Mouse (Mus musculus) monocyte, adult 5-6 weeks (primary cell): ENCODE results near the gene Rassf2. TPM values are rescaled to one million over a fixed set of nuclear protein-coding genes. Genes with fewer than 3 reads are reported as not detected.

Experiments used
- ATAC-seq: fragments of 153-309, 156-312 bp; replicated peaks from 2 replicates; pipeline ENCODE4 v1.8.0; 2017; ENCODE audit warnings: mild to moderate bottlenecking; ENCODE audit not compliant: low TSS enrichment, insufficient number of reproducible peaks, severe bottlenecking, poor library complexity, low FRiP score
- total RNA-seq: library from RNA; stranded (forward); fragments of 200-1000, 200-491, 200-594 nt; gene quantifications from 3 replicates; pipeline ENCODE4 v1.2.3, GENCODE M21; 2017

Gene Rassf2
- total RNA-seq, 1 experiment from 2014 or later: 33.5 TPM

- no peak for ATAC-seq
Measured at GRCm38 (mm10) chr2:131945225-131945624, 84.8 kb downstream of the Rassf2 start.

- ATAC-seq: no peak
Measured at GRCm38 (mm10) chr2:131944370-131944769, 85.7 kb downstream of the Rassf2 start.

- ATAC-seq: no peak
Measured at GRCm38 (mm10) chr2:131941501-131941900, 88.6 kb downstream of the Rassf2 start.

DNA sequence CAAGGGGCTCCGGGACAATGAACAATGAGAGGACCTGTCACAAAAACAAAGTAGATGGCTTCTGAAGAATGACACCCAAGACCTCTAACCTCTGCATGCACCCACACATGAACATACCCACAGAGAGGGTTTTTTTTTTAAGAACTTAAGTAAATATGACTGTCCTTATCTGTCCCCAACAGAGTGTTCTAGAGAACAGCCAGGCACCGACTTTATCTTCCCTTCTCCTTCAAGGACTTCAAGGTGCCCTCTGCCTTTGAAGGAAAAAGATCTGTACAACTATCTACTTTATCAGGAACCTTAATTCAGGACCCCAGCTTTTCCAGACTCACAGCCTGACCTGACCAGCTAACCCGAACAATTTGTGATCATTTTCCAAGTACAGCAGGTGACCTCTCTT, 89.6 kb downstream of the Rassf2 start:
- ATAC-seq: no peak

Other genes starting within 250 kb of the Rassf2 start
- not detected in 3 replicates for gene Erv3, start 170.5 kb downstream of the Rassf2 start, total RNA-seq
- gene Prnp, start 120.3 kb downstream of the Rassf2 start, total RNA-seq: 0.49 to 2.3 TPM (median 1.6 TPM) in 3 replicates
- gene Prn, start 120.3 kb downstream of the Rassf2 start, total RNA-seq: not detected in 3 replicates
- gene Prnd, start 79.4 kb downstream of the Rassf2 start, total RNA-seq: not detected in 3 replicates
- gene Slc23a2, start 114.8 kb upstream of the Rassf2 start, total RNA-seq: 15.0 to 28.8 TPM (median 17.0 TPM) in 3 replicates
- gene Tmem230, start 217.5 kb upstream of the Rassf2 start, total RNA-seq: 11.2 to 19.1 TPM (median 15.5 TPM) in 3 replicates
- gene Pcna, start 223.1 kb upstream of the Rassf2 start, total RNA-seq: 228 to 330 TPM (median 247 TPM) in 3 replicates
- 48.5 to 54.3 TPM (median 49.2 TPM) in 3 replicates for gene Cds2, start 232.9 kb upstream of the Rassf2 start, total RNA-seq